Mouse (Mus musculus): ENCODE measurements at regions not wholly inside any gene's neighbourhood (a gene's known extent, or its start where the extent isn't known, plus 50 kb on each side); places are given as distances from the start of the nearest gene placed in this dataset.

GRCm38 (mm10) chr13:102131459-102131858, 363.4 kb upstream of the Pik3r1 start:
- DNase-seq (ENCODE audit: extremely low spot score, low spot score) = no peak

DNA sequence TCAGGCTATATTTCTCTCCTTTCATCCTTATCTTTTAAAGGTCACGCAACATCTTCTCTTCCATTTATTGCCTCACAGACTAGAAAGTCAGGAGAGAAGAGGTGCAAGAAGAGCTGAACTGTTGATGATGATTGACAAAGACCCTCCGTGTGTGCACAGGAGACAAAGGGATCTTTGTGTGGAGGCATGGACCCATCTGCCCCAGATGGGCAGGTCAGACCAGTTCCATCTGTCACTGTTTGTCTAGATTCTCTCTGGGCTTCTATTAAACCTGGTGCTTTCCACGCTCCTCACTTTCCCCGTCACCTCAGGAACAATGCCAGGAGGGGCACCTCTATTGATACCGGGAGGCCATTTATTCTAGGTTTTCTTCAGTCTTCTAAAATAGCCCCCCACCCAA, 364.1 kb upstream of the Pik3r1 start:
- DNase-seq (ENCODE audit: extremely low spot score, low spot score) = no peak

GRCm38 (mm10) chr13:102132696-102133095, 364.7 kb upstream of the Pik3r1 start:
- no peak for DNase-seq (ENCODE audit: extremely low spot score, low spot score)

- no peak for DNase-seq (ENCODE audit: extremely low spot score, low spot score)
Measured at GRCm38 (mm10) chr13:102135210-102135609, 367.2 kb upstream of the Pik3r1 start.

GRCm38 (mm10) chr13:102142986-102143385, 375.0 kb upstream of the Pik3r1 start:
- DNase-seq (ENCODE audit: extremely low spot score, low spot score) = no peak

GRCm38 (mm10) chr13:102143848-102144247, 375.8 kb upstream of the Pik3r1 start:
- no peak for DNase-seq (ENCODE audit: extremely low spot score, low spot score)

GRCm38 (mm10) chr13:102148039-102148438, 380.0 kb upstream of the Pik3r1 start:
- DNase-seq (ENCODE audit: extremely low spot score, low spot score) = no peak

- DNase-seq (ENCODE audit: extremely low spot score, low spot score) = no peak
Measured at GRCm38 (mm10) chr13:102153785-102154608, 386.0 kb upstream of the Pik3r1 start.

DNA sequence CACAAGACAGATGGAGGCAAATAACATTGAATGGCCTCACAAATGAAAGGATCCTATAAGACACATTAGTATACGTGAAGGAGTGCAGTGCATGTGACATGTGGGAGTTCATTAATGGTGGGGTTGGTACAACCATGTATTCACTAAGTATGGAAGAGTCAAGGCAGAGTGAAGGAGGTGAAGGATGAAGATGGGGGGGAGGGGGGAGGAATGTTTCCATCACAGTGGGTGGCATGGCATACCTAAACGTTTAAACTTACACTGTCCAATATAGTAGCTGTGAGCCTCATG, 386.5 kb upstream of the Pik3r1 start:
- DNase-seq (ENCODE audit: extremely low spot score, low spot score) = no peak

GRCm38 (mm10) chr13:102157369-102158130, 389.5 kb upstream of the Pik3r1 start:
- no peak for DNase-seq (ENCODE audit: extremely low spot score, low spot score)

DNA sequence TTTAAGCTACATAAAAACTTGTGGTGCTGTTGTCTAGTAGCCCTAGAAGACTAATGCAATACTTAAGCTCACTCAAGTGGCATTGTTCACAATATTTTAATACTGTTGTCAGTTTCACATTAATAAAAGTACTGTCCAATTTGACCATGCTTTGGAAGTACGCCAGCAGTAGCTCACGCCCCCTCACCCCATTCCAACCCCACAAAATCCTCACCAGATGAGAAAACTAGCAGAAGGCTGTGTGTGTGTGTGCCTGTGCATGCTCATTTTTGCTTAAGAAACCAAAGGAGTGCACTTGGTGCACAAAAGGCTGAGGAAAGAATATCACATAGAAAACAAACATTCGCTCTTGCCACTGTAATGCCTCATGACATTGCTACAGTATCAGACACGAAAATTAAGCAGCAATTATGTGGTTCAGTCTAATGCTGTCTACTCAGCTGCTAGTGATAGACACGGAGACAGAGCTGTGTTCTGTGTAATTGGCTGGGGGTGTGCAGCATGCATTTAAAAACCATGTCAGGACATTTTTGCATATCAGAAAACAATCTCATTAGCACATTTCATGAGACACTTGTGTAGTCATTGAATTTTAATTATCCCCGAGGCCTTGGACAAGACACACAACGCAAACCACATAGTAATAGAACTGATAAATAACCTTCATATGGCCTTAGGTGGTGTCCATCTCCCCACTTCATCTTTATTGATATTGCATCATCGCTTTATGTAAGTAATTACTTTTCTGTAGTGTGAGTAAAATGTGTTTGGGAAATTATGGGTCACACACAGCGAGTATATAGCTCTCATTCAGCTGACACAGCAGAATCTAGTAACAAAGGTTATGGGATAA, 405.6 kb upstream of the Pik3r1 start:
- no peak for DNase-seq (ENCODE audit: extremely low spot score, low spot score)

DNA sequence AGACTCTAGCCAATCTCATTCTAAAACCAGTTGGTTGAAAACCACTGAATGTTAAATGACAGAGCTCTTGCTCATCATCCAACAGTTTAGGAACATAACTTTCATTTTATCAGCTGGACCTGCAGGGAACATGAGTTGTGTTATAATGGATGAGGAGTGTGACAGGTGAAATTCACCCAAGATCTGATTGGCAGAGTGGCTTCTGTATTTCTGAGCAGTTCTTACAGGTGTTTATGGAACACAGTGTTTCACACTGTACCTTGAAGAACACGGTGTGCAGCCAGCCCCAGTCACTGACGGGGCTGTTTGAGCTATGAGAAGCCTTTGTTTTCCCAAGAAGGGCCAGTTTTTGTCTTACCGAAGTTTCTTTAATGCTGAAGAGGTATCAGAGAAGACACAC, 406.4 kb upstream of the Pik3r1 start:
- DNase-seq (ENCODE audit: extremely low spot score, low spot score) = no peak

GRCm38 (mm10) chr13:102174896-102175295, 406.9 kb upstream of the Pik3r1 start:
- no peak for DNase-seq (ENCODE audit: extremely low spot score, low spot score)

DNA sequence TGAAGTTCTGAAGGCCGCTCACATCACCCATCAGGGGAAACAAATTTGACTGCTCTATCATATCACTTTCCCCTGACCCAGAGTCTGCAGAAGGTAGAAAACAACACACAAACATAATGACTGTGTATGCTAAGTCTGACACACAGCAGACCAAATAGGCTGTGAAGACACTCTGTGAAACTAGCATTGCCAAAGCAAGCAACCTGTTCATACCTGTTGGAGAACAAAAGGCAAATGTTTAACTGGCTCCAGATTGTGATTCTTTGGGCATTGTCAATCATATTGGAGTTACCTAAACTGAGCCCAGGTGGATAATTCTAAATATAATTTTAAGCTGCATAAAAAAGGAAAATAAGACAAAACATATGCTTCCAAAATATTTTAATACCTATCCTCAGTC, 407.4 kb upstream of the Pik3r1 start:
- no peak for DNase-seq (ENCODE audit: extremely low spot score, low spot score)

DNA sequence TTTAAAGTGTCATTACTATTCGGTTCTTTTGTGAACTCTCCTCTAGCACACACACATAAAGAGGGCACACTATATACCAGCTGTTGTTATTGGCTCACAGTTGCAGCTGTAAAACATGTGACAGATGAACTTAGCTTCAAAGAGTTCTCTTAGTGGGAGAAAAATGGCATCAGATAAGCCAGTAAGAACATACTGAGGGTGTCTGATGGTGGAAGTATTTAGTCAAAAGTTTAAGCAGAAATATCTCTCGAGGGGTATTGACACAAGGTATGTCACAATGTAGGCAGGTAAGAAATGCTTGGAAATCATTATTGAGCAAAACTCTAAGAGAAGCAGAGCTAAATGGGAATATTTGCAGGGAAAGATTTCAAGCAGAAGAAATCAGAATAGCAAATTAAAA, 408.4 kb upstream of the Pik3r1 start:
- DNase-seq (ENCODE audit: extremely low spot score, low spot score) = no peak

DNA sequence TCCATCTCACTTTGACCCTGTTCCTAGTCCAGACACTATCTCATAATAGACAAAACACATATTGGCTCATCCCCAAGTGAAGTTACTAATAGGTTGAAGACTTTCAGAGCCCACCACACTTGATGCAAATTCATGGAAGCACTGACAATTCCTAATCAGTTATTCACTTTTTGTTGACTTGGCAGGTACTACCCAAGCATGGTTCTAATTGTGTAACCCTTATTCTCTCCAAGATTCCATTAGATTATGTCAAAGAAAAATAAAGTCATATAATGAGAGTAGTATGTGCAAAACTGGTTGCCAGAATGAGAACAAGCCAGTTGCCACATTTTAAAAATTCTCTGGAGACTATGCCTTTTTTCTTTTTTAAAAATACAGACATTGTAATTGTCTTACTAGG, 426.7 kb upstream of the Pik3r1 start:
- no peak for DNase-seq (ENCODE audit: extremely low spot score, low spot score)

DNA sequence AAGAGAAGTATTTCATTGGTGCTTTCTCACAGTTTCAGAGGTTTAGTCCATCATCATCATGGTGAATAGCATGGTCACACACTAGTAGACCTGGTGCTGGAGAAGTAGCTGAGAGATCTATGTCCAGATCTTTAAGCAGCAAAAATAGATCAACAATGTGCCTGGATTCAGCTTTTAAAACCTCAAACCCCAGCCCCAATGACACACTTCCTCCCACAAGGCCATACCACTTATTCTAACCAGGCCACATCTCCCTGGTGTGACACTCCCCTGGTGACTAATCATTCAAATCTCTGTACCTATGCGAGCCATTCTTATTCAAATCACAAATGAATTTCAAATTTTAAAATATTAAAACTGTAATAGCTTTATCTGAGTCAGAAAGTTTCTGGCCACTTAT, 434.3 kb upstream of the Pik3r1 start:
- DNase-seq (ENCODE audit: extremely low spot score, low spot score) = no peak

DNA sequence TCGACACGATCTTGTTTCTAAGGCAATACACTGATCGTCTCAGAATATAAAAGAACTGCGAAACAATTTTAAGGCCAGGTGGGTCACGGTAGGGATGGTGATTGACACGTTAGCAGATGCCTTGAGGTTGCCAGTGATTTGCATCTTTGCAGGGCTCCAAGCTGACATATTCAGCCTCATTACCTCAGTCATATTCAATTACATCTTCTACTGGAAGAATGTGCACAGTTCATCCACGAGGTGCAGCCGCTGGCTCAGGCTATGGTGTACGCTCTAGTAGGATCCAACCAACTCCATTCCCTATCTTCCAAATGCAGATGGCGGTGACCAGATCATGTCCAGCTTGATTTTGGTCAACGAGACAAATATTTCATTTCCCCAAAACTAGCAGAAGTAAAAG, 450.5 kb upstream of the Pik3r1 start:
- DNase-seq (ENCODE audit: extremely low spot score, low spot score) = no peak

DNA sequence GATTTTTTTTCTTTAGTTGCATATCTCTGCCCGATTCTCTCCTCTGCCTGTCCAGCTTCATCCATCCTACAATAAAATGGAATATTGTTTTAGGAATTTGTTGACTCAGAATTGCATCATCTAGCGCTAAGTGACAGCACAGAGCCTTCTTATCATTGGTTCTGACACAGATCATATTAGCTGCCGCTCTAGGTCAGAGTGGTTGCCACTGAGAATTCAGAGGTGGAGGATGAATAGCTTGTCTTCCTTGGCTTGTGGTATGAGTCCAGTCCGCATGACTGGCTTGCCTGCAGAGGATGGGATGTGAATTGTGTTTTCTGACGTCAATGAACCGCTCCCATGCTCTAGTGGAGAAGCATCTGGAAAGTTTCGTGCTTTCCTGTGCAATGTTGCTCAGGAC, 462.3 kb upstream of the Cd180 start:
- DNase-seq (ENCODE audit: extremely low spot score, low spot score) = no peak

DNA sequence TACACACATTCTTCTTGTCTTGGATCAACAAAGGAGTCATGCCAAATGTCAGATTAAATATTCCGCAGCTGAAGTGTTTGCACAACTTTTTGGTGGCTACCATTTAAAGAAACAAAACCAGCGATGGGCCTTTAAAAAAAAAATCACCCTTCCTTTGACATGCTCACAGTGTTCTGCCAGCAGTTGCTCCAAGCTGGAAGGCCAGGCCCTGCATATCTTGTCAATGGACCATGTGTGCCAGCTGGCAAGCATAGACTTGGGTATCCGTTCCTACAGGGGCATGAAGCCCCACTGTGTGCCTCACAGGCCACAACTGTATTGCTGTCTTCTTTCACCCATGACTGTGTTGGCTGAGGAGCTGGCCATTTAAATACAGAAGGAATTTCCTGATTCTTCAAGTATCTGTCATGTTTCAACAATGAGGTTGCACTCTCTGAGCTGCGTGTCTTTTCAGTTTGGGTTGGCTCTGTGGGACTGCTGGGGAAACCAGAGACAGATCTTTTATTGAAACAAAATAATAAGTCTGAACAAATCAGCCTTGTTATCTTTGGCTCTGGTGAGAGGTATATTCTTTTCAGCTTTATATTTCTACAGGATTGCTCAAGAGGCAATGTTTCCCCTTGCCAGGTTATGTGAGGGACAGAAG, 460.9 kb upstream of the Cd180 start:
- no peak for DNase-seq (ENCODE audit: extremely low spot score, low spot score)

DNA sequence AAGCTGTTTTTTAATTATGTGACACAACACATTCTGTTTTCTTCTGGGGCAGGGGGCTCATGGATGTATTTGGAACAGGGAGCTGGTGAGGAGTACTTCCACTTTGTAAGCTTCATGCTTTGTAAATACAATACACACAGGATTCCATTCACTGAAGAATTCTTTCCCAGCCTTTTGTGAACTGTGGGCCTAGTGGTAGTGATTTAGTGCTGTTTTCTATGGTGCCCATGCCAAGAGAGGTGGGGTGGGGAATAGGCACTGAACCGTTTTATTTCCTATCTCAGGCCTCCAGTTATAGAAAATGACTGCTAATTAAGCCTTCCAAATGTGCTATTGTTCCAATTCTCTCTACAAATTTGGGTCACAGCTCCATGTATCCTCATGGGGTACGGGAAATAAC, 442.5 kb upstream of the Cd180 start:
- no peak for DNase-seq (ENCODE audit: extremely low spot score, low spot score)

GRCm38 (mm10) chr13:102251709-102252108, 441.6 kb upstream of the Cd180 start:
- no peak for DNase-seq (ENCODE audit: extremely low spot score, low spot score)

Data from neural tube, embryonic 10.5 days (tissue).